Mouse (Mus musculus) activated CD4-positive, CD25-positive, alpha-beta regulatory T cell, adult 4 months (primary cell): ENCODE results near the gene Upk2. TPM values are rescaled to one million over a fixed set of nuclear protein-coding genes. Genes with fewer than 3 reads are reported as not detected.

ENCODE experiments used
- ATAC-seq: one replicate; pipeline ENCODE4 v1.8.0; 2017
- polyA plus RNA-seq, 2 experiments: library from polyadenylated mRNA; unstranded; fragments of 100-300 nt; shearing (Covaris generic); gene quantifications; one replicate each; pipeline ENCODE4 v1.2.1; 2017

Upk2 gene
- polyA plus RNA-seq, 2 experiments from 2014 or later: not detected

DNA sequence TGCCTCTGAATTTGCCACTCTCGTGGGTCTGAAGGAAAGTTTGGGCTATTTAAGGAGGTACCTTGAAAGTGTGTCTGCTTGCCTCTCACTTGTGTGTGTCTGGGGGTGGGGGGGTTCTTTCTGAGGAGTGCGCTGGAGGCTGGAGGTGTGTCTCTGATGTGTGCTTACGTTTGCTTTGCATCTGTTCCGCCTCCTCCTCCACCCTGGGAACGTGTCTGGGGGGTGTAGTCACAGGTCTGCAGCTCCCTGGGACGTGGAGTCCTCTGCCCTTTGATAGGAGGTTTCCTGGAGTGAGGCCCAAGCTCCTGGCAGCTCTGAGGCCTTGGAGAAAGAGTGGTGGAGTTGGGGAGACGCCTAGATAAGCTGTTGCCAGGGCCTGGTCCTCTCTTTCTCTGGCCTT lies 32.7 kb upstream of the Upk2 start:
- ATAC-seq: no peak

DNA sequence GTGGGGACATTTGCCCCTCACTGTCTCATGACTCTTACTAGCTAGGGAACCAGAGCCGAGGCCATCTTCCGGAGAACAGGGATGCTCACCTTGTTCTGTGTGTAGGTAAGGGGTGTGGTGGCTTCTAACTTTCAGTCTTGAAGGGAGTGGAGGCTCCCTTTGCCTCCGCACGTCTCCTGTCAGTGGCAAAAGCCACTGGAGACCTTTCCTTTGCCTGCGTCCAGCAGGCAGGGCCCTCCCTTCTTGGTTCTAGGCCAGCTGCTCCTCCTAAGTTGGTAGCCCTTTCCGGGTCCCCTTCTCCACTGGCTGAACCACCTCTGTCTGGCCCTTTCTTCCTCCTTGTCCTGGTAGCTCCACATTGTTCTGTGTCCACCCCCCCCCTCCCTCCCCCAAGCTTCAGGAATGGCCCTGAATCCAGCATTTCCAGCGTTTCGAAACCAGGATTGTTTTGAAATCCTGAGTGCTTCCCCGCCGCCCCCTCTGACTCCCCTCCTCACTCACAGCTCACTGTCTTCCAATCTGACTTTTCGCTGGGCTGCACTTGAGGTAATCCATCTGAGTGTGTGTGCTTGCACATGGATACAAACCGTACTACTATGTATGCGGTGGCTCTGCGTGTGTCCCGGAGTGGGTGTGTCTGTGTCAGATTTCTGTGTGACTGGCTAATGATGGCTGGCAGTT lies 32.1 kb upstream of the Upk2 start:
- no peak for ATAC-seq

DNA sequence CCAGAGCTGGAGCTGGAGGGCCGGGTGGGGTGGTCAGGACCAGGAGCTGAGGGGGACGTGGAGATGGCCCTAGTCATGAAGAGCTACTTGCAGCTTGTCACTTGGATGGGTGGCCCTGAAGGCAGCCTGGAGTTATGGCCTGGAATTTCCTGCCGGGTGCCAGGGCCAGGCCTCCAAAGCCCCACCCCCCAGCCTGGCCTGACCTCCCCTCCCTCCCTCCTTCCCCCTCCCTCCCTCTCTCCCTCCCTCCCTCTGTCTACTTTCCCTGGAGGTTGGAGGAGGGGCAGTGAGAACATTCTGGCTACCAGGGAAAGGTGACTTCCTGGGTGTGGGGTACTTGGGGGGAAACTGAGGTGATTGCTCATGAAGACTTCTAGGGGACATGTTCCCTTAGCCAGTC lies 31.6 kb upstream of the Upk2 start:
- no peak for ATAC-seq

DNA sequence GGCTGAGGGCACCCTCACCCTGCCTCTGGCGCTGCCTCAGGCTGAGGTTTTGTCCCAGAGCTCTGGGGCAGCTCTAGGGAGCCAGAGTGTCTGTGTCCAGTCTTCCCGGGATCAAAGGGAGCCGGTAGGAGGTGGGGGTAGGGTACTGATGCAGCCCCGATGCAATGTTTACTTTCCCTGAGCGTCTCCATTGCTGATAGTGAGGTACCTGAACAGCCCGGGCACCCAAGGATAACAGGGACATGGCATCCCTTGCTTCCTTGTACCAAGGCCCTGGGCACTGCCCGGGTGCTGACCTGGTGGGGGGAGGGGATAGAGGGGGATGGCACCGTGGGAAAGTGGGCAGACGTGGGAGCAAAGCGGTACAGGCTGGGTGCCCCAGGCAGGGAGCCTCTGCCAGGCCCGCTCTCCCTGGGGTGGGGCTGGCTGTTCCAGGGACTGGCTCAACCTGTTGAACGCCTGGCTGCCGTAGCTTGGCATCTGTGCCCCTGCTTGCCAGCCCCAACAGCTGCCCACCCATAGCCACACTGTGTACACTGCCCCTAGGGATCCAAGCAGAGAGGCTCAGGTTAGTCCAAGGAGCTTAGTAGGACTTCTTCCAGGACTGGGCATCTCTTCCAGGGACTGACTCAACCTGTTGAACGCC lies 30.9 kb upstream of the Upk2 start:
- no peak for ATAC-seq

DNA sequence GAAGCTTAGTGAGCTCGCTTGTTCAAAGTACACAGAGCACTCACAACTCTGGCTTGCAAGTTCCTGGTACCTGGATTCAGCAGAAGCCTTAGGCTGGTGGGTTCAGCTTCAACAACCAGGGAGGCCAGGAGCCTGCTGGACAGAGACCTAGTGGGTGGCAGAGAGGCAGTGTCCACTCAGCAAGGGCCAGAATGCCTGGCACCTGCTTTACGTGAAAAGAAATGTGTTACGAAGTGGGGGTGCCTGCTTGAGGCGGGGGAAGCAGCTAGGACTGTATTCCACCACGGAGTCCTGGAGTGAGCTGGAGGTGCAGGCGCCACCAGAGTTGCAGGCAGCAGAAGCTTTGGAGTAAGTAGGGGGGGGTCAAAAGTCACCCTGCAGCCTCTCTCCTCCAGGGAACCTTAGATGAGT lies 30.3 kb upstream of the Upk2 start:
- no peak for ATAC-seq

DNA sequence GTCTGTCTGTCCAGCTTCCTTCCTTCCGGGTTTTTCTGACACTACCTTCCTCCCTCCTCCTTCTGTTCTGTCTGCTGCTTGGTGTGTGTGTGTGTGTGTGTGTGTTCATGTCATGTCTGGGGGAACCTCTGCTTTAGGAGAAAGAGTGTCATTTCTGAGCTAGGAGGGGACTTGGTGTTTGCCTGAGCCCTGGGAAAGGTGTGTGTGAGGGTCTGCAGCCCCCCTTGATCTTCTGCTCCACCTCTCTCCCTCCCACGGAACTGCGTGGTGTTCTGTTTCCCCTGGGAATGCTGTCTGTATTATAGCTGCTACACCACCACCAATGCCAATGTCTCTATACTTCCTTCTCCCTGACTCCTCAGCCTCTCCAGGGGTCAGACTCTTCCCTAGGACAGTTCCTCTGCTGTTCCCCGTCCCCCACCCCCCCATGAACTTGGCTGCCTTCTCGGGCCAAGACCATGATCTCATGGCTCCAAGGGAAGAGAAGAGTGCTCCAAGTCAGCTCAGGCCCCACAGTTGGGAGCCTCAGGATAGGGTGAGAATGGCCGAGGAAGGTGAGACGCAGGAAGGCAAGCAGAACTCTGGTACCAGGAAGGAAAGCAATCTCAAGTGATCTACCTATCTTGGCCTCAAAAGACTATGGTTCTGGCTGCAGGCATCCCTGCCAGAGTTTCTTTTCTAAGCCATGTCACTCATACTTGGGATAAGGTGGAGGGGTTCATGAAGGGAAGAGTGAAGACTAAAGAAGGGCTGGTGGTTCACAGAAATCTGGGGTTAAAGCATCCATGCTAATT lies 29.7 kb upstream of the Upk2 start:
- ATAC-seq: no peak

DNA sequence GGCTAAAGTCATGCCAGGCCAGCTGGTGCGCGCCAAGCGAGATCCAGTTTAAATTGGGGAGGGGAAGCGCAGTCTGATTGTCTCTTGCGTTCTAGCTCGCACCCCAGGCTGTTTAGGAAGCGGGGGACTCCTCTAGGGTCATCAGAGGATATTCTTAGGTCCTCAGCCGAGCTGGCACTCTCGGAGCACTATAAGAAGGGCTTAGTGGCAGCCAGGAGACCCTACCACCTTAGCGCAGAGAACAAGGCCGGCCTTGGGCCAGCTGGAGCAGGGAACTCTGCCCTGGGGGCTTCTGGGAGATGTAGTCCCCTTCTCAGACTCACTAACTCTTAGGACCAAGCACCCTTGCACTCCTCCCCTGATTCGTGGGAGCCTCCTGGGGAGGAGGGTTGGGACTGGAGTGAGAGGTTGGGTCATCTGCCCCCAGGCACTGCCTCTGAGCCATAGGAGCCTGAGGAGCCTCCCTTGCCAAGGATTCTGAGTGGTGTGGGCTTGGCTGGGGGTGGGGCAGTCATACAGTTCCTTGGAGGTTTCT lies 28.8 kb upstream of the Upk2 start:
- no peak for ATAC-seq

DNA sequence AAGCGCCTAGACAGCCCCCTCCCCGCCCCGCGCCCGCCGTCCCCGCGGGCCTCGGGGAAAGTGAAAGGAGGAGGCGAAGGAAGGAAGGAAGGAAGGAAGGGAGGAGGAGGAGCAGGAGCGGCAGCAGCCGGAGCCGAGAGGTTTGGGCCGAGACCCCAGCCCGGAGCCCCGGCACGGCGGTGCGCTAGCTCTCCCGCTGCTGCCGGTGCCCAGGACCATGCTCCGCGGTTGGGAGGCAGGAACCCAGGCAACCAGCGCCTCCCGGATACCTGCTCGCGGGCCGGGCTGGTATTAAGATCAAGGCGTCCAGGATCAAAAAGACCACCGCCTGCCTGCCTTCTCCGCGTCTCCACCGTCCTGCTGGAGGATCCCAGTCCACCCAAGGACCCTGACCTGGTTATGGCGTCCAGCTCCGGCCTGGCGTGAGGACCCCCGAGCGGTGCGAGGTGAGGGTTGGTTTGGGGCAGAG lies 28.3 kb upstream of the Upk2 start:
- peak; percentile 5 for ATAC-seq

DNA sequence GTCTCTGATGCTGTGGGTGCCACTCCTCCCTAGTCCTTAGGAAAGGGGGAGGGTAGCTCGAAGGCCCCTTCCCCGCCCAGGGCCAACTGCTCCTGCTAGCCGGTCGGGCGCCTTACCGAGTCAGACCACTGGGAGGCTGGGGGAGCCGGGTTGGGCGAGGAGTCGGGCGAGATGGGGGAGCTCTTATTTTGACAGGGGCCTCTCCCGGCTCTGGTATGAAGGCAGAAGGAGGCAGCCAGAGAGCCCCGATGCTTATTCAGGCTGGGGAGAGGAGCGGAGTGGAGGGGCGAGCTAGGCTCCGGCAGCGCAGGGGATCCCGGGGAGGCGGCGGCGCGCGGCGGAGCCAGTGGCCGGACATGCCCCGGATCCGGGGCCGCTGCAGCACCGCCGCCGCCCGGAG lies 27.8 kb upstream of the Upk2 start, which contains the start of gene Bcl9l:
Gene Bcl9l, plus strand, starts transcription at position 274 of the 400 bp plus-strand sequence.
- peak; percentile 70 for ATAC-seq

DNA sequence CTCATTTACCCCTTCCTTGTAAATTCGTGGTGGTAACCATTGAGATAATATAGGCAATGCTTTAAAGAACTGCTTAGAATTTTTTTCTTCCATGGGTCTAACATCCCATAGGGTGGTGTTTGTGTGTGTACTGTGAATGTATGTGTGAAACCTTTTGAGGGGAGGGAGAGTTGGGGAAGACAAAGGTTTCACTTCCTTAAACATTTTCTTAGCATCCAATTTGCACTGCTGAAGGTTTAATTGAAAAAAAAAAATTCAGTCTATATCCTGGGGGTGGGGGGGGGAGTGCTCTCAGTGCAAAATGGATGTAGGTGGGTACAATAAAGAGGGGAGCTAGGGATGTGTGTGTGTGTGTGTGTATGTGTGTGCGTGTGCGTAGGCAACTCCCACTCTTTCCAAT lies 27.3 kb upstream of the Upk2 start:
- no peak for ATAC-seq

DNA sequence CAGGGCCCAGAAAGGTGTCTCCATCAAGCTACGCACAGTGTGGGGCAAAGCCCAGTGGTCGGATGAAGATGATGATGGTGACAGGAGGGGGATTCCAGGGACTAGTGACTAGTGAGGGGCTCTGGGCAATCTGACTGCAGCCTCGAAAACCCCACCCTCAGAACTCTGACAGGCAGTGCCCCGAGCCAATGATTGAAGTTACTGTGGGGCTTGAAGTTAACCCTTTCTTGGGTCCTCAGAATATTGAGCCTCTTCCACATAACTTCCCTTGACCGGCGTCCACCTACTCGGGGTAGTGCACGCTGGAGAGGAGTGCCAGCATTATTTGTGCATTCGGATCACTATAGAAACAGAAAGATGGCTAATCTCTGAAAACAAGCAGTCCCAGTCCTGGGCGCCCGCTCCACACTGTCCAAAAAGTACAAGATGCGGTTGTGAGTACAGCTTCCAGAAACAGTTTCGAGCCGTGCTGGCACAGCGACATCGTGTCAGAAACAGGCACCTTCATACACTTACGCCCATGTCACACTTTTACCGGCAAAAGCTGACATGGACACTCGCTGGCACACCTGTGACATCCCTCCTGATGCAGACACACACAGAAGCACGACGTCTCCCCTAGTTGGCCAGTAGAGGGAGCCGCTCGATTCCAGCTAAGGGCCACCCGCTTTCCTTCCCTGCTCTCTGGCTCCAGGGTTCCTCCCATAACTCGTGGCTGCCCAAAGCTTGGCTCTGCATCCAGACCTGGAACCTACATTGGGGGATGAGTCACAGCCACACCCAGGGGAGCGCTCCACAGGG lies 25.1 kb upstream of the Upk2 start:
- ATAC-seq: peak; percentile 45

DNA sequence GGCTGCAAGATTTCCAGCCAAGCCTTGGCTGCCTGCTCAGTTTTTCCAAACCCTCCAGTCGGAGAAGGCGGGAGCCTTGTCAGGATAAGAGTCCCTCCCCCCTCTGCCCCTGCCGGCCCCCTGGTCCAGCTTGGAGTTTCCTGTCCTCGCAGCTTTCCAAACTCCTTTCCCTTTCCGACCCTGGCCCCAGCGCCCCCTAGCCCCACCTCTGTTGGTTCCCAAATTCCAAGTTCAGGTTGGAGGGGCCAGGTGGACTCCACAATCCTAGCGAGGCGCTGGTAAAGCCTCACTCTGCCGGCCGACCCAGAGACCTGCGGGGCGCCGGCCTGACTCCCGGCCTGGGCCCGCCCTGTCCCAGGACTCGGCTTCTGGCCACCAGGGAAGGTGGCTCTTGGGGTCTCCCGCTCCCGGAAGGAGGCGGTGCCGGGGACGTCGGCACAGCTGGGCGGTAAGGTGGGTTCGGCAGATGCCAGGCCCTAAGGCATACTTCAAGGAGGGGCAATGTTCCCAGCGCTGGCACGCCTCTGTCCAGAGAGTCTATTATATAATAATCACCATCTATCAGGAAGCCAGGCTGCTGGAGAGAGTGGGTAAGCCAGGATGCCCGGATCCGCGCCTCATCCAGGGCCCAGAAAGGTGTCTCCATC lies 24.3 kb upstream of the Upk2 start:
- no peak for ATAC-seq

DNA sequence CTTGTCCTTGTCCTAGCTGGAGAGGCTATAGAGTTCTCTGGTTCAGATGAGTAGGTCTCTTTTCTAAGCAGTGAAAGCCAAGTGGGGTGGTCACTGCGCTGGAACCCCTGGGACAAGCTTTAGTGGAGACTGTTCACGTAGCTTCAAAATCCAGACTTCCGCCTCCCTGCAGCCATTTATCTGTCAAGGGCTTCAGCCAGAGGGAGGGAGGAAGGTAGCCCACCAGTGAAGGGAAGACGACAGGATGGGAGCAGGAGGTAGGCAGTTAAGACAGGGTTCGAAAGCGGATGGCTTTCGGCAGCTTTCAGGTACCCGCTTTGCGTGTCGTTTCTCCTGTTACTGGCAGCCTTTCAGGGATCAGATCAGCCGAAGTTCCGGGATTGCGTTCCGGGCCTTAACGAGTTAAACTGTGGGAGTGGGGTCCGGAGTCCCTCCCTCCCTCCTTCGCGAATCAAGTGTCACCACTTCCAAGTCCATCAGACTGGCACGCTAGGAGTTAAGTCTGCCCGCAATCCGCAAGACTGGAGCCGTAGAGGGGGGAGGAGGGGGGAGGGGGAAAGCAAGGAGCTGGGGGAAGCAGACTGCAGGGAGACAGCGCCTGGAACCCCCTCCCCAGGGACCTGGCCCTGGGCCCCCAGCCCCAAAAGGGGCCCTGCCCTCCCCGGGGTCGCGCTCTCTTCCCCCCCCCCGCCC lies 23.6 kb upstream of the Upk2 start:
- no peak for ATAC-seq

DNA sequence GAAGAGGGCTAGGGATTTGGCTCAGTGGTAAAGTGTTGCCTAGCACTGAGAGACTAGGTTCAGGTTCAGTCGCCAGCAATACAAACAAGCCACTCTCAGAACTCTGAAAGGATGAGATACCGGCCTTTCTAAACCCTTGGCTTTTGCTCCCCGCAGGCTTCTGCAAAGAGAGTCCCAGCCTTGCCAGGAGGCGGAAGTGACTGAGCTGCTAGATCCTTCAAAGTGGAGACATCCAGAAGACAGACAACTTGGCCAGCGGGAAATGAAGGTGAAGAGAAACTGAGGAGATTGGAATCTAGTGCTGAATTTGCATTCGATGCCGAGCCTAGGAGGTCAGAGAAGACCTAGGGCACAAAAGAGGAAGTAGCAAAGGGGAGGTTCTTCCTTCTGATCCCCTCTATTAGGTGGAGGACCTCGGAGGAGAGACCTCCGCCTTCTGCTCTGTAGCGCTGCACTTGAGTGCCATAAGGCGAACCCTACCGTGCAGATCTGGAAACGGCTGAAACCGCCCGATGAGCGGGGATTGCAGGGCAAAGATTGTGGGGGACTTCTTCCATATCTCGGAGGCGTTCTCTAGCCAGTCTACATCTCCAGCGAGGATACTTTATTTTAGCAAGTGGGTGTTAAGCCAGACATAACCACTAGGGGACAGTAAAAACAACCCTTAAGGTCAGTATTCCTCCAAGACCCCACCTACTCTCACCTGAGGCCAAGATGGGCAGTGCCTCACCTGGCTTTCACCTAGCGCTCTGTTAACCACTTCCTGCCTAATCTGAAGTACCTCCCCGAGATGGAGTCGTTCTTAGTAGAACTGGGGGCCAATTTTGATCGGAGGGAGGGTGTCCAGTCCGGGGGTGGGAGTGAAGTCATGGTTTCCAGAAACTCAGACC lies 22.8 kb upstream of the Upk2 start:
- no peak for ATAC-seq

DNA sequence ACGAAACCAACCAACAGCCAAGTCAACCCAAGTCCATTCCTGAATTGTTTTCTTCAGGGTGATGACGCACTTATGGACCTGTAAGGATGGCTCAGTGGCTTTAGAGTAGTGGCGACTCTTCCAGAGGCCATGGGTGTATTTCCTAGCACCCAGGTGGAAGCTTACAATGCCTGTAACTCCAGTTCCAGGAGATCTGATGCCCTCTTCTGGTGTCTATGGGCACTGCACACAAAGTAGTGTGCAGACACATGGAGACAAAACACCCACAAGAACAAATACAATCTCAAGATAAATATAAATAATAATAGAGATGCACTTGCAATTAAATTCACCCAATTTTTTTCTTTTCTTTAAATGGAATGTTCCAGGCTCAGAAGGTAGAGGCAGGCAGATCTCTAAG lies 21.2 kb upstream of the Upk2 start:
- no peak for ATAC-seq

DNA sequence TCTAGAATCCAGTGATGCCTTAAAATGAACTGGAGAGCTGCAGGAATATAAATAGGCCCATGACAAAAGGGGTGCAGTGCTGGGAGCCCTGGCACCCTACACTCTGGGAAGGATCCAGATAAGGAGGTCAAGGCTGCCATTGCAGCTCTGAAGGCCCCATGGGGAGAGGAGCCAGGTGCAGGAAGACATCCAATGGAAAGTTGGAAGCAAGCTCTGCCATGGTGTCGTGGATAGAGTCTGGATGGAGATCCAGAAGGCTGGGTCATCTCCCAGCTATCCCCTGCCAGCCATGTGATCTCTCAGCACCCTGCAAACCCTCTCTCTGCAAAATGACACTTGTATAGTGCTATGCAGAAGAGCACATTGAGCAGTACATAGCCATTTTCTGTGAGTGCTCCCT lies 19.6 kb upstream of the Upk2 start:
- no peak for ATAC-seq

DNA sequence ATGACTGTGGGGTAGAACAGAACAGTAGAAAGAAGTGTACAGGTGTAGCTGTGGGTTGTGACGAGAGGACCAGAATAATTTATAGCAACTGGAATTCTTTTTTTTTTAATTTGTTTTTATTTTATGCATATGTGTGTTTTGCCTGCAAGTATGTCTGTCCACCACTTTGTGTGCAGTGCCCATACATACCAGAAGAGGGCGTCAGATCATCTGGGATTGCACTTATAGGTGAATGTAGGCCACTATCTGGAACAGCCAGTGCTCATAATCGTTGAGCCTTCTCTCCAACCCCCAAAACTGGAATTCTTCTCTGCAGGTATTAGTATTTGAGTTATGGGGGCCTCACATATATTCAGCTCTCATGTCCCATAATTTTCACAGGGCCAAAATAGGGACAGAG lies 18.4 kb upstream of the Upk2 start:
- no peak for ATAC-seq

DNA sequence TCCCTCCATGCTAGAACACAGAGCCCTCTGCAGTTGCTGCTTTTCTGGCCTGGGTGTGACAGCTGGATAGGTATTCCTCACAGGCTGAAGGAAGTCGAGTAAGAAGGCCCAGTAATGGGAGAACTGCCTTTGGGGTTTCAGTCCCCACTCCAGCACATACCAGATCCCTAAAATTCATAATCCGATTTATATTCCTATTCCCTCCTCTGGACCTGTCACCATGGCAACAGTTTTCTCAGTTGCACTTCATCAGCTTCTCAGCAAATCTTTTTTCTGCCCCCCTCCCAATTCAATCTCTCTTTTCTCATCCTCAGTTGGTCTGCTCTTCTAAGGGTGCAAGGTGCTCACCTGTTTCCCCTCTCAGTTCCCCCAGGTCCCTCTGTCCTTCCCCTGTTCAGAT lies 14.0 kb upstream of the Upk2 start:
- no peak for ATAC-seq

DNA sequence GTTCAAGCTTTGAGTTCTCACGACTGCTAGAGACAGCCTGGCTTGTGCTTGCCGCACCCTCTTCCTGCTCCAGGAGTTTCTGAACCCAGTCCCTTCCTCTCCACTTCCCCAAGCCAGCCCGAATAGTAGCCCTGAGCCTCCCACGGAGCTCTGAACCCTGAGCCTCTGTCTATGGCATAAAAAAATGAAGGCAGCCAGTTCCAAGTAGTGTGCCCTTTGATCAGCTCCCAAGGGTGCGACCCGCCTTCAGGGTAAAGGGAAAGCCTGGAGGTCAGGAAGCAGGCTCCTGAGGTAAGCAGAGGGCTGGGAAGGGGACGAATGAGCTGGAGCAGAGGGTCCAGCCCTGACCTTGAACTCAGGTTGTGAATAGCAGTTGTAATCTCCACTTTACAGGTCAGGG lies 13.4 kb upstream of the Upk2 start:
- no peak for ATAC-seq

DNA sequence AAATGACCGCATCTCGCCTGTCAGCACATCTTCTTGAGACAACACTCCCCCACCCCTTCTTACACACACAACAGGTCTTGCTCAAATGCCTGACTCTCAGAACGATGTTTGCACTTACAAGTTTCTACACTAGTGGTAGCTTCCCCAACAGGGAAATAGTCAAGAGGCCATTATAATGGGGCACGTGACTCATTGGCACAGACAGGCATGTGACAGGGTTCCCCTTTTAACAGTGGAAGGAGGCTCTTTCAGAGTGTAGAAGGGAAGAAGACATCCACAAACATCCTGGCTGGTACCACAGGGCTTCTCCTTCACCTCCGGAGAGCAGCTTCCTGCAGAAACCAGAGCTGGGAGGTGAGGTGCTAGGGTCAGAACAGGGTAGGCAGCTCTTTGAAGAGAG lies 7.2 kb upstream of the Upk2 start:
- ATAC-seq: no peak
